Mouse (Mus musculus) E14TG2a.4 (cell line): ENCODE measurements at regions not wholly inside any gene's neighbourhood (a gene's known extent, or its start where the extent isn't known, plus 50 kb on each side); places are given as distances from the start of the nearest gene placed in this dataset.

ENCODE experiments used
- CTCF ChIP-seq: conservative IDR thresholded peaks from 2 replicates; pipeline ENCODE4 v1.5.1; 2014; ENCODE audit warnings: low read length
- POU5F1 ChIP-seq: IDR thresholded peaks from 2 replicates; pipeline ENCODE4 v1.6.1; 2014; ENCODE audit warnings: low read length, borderline replicate concordance

DNA sequence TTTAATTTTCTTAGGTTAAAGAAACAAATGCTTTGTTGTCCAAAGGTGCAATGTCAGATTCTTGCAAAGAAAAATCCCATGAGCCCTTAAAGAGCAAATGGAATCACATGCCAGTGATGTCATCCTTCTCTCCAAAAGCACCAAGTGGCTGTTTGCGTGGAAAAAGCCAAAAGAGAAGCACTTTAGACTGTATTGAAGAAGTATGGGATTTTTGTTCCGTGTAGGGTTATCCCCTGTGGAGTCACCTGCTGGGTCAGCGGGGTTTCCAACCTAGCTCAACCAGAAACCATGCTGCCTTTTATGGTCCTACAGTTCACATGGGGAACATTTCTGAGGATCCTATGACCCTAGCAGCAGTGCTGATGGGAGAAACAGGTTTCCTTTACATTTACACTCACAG, 1213.5 kb upstream of the Lrrc6 start:
- TF ChIP-seq CTCF, result no peak
- no peak for TF ChIP-seq POU5F1
